Mouse (Mus musculus) cerebellum, adult 2 months (tissue): ENCODE data around the gene Fam168b. TPM values are rescaled to one million over a fixed set of nuclear protein-coding genes. Genes with fewer than 3 reads are reported as not detected.

Source experiments
- DNase-seq, 2 experiments: peaks; one replicate each; pipeline ENCODE4 v3.0.0; 2021
- H3K27ac ChIP-seq: fragments of 200-500 bp; 2 replicates; pipeline ENCODE4 v1.5.1; 2012; ENCODE audit warnings: low read length, control low read depth, inconsistent platforms; ENCODE audit not compliant: insufficient read depth
- H3K27me3 ChIP-seq: fragments of 200-500 bp; 2 replicates; pipeline ENCODE4 v1.6.1; 2012; ENCODE audit warnings: inconsistent platforms, mild to moderate bottlenecking, low read length, moderate library complexity; ENCODE audit not compliant: control insufficient read depth, insufficient read depth
- H3K4me1 ChIP-seq: fragments of 200-500 bp; 2 replicates; pipeline ENCODE4 v1.6.1; 2011; ENCODE audit warnings: low read length; ENCODE audit not compliant: control insufficient read depth, insufficient read depth
- H3K4me3 ChIP-seq: fragments of 200-500 bp; replicated peaks from 2 replicates; pipeline ENCODE3; 2011; ENCODE audit warnings: mild to moderate bottlenecking, low read depth, low read length, control low read depth; ENCODE audit not compliant: insufficient read depth
- CTCF ChIP-seq: fragments of 200-500 bp; IDR thresholded peaks from 2 replicates; pipeline ENCODE4 v1.5.1; 2011; ENCODE audit warnings: low read depth, mild to moderate bottlenecking, control low read depth, low read length, moderate library complexity, borderline replicate concordance; ENCODE audit not compliant: insufficient read depth
- POLR2A ChIP-seq: fragments of 200-500 bp; IDR thresholded peaks from 2 replicates; pipeline ENCODE4 v1.6.1; 2011; ENCODE audit warnings: low read length, control low read depth, borderline replicate concordance; ENCODE audit not compliant: insufficient read depth
- WGBS: fragments of 180-500 bp; shearing (Covaris S2); methylation state at CpG from one replicate; pipeline ENCODE4 v1.1.7; 2018; 5-methylcytosine and 5-hydroxymethylcytosine counted together
- polyA plus RNA-seq: library from polyadenylated mRNA; depleted of rRNA; stranded (reverse); fragments of >200 nt; gene quantifications from 2 replicates; pipeline ENCODE4 v1.2.3, GENCODE M21; 2012

The Fam168b gene
- polyA plus RNA-seq, 1 experiment = 230 TPM

DNA sequence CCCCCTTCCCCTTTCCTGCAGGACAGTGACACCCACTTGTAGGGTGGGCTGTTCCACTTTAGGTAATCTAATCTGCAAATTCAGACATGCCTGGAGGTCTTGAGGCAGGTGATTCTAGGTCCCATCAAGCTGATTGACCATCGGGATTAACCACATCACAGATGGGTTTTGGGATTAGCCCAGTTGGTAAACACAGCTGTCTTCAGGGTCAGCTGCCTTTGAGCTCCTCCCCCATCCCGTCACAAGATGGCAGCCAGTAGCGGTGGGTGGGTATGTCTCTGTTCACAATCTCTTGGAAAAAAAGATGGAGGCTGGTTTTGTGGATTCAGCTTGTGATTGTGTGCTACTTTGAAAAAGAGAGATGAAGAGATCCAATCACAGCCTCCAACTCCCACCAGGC, 16.9 kb upstream of the Fam168b start:
- Histone ChIP-seq H3K27me3 (no peaks in the 10 kb centered on the region), H3K4me1 (peaks cover 3% of the 10 kb centered on the region; the same call in 1 of the 2 replicates), H3K4me3 (no peak overlapping the region), H3K27ac (no peak overlapping the region)
- no peak for DNase-seq
- no peak for TF ChIP-seq CTCF
- no peak for TF ChIP-seq POLR2A
- 80% methylated on average over 3 of the region's 3 CpGs for WGBS

DNA sequence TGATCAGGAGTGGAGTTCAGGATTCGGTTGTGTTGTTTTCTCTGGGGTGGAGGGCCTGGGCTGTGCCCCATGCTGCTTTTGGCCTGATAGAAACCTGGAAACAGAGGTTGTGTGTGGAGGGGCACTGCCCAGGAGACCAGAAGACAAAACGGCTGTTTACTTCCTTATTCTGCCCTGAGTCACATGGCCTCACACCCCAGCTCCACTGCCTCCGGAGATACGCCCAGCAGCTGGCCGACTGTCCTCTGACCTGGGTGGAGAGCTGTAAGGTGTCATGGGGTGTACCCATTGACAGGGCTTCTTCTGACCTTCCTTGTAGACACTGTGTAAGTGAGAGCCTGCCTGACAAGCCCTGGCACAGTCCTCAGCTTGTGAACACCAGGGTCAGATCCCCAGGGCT, 15.8 kb upstream of the Fam168b start:
- no peak for DNase-seq
- TF ChIP-seq POLR2A (no peak), CTCF (no peak)
- Histone ChIP-seq H3K27ac (no peak overlapping the region), H3K27me3 (no peaks in the 10 kb centered on the region), H3K4me3 (no peak overlapping the region), H3K4me1 (peaks cover 3% of the 10 kb centered on the region; the same call in 1 of the 2 replicates)
- WGBS = 64% methylated on average over 5 of the region's 5 CpGs

DNA sequence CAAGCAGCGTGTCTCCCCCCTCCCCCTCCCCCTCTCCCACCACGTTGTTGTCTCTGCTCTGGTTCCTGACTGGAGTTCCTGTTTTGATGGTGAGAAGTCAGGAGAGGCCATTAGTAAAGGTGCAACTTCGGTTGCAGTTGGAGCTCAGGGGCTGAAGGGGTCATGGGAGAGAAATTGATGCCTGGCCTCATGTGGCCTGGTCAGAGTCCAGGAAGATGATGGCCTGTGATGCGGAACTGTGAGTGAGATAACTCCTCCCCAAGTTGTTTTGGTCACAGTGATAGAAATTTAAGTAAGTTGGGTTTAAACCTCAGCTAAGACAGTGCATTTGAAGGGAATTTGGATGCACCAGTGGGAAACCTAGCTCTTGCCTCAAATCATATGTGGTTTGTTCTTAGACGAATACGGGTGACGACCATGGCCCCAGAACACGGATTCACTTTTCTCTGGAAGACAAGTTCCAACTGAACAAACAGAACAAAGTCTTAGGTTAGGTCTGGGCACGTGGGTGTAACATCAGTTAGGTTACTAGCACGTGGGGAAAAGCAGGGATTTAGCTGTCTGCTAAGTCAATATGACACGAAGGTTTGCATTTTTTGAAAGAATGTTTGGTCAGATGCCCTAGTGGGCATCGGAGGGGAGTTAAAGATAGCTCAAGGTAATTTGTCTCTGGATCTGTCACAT, 12.3 kb upstream of the Fam168b start:
- Histone ChIP-seq H3K27me3 (no peaks in the 10 kb centered on the region), H3K4me3 (no peak overlapping the region), H3K4me1 (peaks cover 14% of the 10 kb centered on the region), H3K27ac (no peak overlapping the region)
- TF ChIP-seq CTCF = no peak
- TF ChIP-seq POLR2A = no peak
- DNase-seq = no peak
- WGBS = 78% methylated on average over 12 of the region's 12 CpGs

DNA sequence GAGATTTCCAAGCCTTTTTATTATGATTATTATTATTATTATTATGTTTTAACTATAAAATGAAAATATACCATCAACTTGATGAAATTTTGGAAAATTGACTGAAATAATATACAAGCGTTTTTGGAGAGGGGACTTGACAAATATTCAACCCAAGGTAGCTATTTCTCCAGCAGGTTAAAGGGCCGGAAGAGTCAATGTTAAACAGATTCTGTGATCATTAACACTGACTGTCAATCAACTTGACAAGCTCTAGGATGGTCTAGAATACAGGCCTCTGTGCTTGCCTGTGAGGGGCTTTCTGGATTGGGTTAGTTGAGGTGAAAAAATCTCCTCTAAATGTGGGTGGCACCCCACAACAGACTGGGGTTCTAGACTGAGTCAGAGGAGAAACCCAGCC, 10.9 kb upstream of the Fam168b start:
- H3K27ac ChIP-seq = no peak overlapping the region
- TF ChIP-seq CTCF (no peak), POLR2A (no peak)
- no peak for DNase-seq
- no peaks in the 10 kb centered on the region for H3K27me3 ChIP-seq
- H3K4me1 ChIP-seq = peaks cover 14% of the 10 kb centered on the region
- 94% methylated on average over 2 of the region's 2 CpGs for WGBS
- no peak overlapping the region for H3K4me3 ChIP-seq

DNA sequence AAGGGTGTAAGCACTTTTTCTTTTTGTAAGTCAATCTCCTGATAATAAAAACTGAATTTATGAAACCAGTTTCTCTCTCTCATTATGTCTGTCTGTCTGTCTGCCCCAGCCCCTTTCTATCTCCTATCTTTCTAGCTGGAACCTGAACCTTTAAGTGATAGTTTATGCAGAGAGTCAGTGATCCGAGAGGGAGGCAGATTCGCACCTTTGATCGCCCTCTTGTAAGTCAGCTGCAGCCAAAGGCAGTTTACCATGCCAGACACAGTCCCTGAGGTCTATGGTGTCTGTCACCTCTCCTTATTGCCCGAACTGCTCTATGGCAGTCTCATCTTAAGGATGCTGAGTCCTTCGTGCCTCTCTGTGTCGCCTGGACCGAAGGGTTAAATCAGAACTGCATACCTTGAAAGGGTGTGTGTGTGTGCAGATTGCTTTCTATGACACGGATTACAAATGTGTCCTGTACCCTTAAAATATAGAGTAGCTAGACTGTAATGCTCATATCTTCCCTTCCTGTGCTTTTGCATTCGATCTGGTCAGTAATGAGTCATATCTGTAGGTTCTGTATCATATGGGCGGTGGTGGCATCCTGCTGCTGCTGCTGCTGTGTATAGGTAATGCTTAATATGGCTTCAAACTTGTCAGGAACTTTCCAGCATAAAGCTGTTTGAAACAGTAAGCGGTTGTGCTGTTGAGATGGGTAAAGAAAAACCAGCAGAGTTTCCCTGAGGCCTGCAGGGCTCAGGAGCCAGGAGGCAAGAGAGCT, 9.4 kb upstream of the Fam168b start:
- TF ChIP-seq POLR2A (no peak), CTCF (no peak)
- H3K27me3 ChIP-seq = no peaks in the 10 kb centered on the region
- H3K4me3 ChIP-seq = no peak overlapping the region
- no peak for DNase-seq
- peaks cover 14% of the 10 kb centered on the region for H3K4me1 ChIP-seq
- H3K27ac ChIP-seq = no peak overlapping the region
- WGBS = 49% methylated on average over 11 of the region's 11 CpGs

DNA sequence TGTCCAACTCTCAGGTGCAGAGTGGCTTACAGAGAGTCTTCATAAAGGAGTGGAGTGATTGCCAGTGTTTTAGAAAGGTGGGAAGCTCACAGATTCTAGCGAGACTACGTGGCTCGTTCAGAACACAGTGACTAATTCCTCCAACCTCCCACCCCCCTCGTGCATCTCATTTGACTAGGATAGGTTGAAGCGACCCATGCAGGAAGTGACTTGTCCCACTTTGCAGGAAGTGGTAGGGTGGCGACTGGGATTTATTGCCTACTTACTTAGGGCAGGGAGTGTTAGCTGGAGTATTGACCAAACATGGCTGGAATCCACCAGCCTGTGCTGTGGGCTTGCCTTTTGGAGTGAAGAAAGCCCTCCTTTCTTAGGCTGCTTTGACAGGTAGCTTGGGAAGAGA, 8.7 kb upstream of the Fam168b start:
- Histone ChIP-seq H3K27ac (no peak overlapping the region), H3K4me3 (peak overlapping the region; percentile 6), H3K27me3 (no peaks in the 10 kb centered on the region), H3K4me1 (peaks cover 14% of the 10 kb centered on the region)
- no peak for DNase-seq
- TF ChIP-seq CTCF (no peak), POLR2A (no peak)
- WGBS = 48% methylated on average over 6 of the region's 6 CpGs

DNA sequence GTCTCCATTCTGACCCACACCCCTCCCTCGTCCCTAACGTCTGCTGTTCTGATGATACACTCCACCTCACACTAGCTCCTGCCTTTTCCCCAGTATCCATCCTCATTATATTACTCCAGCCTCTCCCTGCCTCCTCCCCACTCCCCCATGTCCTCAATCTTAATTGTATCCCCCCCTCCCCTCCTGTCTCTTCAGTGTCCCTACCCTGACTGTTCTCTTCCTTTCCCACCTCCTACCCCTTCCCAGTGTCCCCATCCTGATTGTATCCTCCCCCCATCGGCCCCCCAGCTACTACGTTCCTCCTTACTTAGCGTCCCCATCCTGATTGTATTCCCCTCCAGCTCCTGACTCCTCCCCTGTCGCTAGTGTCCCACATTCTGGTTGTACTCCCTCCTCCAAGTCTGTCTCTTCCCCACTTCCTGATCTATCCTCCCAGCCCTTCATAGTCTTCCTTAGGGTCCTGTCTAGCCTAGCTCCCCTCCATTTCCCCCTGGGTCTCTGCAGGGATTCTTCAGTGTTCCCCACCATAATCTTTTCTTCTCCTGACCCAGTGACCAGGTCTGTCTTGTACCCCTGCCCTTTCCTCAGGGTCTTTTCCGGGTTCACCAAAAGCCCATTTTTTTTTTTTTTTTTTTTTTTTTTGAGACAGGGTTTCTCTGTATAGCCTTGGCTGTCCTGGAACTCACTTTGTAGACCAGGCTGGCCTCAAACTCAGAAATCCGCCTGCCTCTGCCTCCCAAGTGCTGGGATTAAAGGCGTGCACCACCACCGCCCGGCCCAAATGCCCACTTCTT, 7.7 kb upstream of the Fam168b start:
- peak overlapping the region; percentile 49 for H3K4me3 ChIP-seq
- peaks cover 14% of the 10 kb centered on the region for H3K4me1 ChIP-seq
- DNase-seq = peak; percentile 35 to 54
- TF ChIP-seq POLR2A = no peak
- no peak for TF ChIP-seq CTCF
- no peak overlapping the region for H3K27ac ChIP-seq
- no peaks in the 10 kb centered on the region for H3K27me3 ChIP-seq
- 42% methylated on average over 11 of the region's 11 CpGs for WGBS
